Mouse (Mus musculus) kidney, adult 8-10 months (tissue): ENCODE measurements around the gene Slc16a10.

Experiments used
- DNase-seq, 2 experiments: peaks; one replicate each; pipeline ENCODE4 v3.0.0; 2022

The Slc16a10 gene

DNA sequence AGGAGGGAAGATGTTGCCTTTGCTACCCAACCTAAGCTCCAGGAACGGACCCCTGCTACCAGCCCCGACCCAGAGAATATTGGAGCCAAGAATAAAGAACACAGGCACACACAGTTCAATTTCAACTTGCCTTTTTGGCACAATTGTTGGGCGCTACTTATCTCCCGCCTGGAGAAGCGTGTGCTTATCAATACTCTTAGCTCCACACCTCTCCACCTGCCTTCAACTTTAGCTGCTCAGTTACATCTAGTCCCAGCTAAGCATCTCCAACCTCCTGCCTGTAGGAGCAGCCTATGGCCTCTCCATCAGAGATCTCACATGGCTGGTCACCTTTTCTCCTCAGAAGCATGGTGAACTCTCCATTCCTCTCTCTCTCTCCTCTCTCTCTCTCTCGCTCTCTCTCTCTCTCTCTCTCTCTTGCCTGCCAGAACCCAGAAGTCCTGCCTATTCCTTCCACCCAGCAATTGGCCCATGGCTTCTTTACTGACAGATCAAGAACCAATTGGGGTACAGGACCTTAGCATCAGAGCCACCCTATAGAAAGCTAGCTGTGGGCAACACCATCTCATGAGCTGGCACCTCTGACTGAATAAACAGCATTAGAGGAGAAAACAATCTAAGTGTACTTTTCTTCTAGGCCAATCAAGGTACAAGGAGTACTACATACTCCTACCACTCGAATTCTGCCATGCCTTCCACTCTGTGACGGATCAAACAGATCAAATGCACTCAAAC is 5.4 kb upstream of the Slc16a10 start:
- no peak for DNase-seq

DNA sequence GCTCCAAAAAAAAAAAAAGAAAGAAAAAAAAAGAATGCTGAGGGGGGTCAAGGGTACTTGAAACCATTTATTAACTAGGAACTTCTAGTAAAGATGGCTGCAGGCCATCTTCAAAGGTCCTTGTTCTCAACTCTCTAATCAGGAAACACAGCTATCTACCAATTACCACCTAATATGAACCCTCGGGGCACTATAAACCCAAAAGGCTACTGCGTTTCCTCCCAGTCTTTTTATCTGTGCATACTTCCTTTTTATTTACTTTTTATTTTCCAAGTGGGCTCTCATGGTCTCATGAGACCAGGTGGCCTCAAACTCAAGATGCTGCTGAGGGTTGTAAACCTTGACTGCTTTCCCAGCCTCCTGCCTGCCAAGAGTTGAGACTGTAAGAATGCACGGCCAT is 4.4 kb upstream of the Slc16a10 start:
- no peak for DNase-seq

DNA sequence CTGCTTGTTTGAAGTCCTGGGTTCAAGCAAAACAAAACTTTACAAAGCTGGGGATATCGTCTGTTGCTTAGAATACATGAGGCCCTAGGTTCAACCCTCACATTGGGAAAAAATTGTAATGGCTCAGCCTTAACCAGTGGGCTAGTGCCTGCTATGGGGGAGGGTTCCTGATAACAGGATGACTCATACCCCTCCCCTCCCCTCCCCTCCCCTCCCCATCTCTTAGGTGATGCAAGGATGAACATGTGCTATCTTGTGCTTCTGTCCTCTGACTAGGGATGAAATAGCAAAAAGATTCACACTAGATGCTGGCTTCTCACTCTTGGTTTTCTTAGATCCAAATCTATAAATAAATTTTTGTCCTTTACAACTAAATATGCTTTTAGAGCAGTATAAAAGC is 2.8 kb upstream of the Slc16a10 start:
- DNase-seq: no peak

DNA sequence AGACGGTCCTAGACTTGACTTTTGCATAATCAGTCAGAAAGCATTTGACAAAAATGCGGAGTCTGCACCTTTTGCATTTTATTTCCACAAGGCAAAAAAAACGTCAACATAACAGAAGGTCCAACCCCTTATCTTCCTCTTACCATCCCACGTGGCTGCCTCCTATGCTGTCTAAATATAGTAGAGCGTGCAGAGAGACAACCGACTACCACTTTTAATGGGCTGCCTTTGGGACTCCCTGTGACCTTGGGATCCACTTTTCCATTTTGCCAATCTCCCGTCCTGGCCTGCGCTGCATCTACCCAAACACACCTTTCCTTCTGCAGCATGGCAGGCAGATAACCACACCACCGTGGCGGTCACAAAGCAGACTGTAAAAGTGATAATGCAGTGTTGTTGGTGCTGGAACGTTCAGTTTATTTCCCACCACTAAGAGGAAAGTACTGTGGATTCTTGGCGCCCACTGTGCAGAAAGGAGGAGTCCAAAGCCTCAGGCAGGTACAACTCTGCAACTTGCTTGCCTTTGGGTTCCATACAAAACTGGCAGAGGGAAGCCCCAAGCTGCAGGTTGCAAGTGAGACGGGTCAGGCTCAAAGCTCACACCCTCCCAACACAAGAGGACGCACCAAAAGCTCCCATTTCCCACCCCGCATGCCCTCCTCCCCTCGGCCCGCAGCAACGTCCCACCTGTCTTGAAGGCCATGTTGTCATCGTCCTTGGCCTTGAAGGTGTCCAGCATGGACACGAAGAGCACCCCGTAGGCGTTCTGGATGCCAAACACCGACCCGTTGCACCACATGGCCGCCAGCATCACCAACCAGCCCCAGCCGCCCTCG is 824 bp downstream of the Slc16a10 start:
- no peak for DNase-seq

DNA sequence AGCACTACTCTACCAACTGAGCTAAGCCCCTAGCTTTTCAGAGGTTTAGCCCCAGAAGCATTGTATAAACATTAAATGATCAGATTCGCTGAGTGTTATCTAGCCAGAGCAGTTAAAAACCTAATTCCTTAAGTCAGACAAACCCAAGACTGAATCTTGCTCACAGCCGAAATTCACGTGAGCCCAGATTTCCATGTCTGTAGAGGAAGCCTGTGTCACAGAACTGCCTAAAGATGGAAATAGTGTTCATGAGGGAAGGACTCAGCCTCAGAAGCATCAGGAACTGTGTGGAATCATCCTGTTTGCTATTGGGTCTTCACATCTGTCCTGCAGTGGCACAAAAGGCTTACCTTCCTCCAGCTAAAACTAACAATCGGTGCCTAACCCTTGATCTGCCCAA is 2.4 kb downstream of the Slc16a10 start:
- DNase-seq: no peak

DNA sequence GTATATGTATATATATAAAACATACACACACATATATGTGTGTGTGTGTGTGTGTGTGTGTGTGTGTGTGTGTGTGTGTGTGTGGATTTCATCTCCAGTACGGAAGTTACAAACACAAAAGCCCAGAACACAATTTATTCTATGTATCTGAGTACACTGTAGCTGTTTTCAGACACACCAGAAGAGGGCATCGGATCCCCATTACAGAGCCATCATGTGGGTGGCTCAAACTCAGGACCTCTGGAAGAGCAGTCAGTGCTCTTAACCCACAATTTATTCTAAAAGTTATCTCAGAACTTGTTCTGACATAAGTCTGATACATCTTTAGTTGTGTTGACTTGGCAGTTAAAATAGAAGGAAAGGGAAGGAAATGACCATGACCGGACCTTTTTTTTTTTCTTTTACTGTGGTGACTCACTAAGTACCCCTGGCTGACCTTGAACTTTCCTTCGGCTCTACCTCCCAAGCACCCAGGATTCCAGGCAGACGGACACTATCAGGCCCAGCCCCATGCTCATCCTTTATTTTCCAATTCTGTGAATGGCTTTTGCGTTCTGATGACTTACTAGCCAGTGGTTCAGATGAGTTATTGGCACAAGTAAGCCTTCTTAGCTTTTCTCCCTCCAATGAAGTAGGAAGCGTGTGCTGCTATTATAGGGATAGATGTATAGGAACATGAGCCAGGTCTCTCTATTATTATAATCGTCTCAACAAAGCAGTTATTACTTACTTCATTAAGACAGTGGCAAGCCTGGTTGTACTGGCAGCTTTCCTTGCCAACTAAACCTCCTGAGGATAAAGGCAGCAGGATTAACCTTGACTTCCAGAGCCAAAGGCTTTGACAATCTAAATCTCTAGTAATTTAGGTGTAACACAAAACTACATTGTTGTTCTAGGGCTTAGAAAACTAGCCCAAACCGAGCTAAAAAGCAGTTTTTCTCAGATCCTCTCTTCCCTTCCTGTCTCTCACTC is 6.0 kb downstream of the Slc16a10 start:
- DNase-seq: no peak

DNA sequence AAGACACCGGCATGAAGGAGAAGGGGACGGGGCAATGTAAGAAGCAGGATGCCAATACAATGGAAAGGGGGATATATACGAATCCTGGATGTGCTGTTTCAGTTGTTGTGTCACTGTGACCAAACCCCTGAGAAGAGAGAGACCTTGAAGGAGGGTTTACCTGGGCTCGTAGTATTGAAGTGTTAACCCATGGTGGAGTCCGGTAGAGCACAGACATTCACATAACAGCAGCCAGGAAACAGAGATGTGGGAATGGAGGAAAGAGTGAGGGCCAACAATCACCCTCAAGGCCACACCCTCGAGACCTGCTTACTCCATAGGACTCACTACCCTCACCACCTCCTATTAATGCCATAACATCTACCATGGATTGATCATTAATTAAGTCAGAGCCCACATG is 7.2 kb downstream of the Slc16a10 start:
- no peak for DNase-seq

DNA sequence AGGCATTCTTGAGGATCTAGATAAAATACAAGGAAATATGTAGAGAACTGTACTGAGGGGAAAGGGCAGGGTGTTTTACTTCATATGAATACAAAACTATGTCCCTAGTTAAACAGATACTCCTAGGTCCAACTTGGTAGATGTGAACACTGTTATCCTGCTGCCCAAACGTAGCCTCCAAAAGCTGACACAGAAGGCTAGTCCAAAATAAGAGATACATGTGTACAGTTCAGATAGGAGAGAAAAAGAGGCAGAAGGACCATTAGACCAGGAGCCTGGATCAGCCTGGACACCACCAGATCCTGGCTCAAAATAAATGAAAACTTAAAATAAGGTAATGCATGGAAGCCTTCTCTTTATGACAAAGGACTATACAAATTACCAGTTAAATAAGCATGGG is 8.4 kb downstream of the Slc16a10 start:
- DNase-seq: no peak

DNA sequence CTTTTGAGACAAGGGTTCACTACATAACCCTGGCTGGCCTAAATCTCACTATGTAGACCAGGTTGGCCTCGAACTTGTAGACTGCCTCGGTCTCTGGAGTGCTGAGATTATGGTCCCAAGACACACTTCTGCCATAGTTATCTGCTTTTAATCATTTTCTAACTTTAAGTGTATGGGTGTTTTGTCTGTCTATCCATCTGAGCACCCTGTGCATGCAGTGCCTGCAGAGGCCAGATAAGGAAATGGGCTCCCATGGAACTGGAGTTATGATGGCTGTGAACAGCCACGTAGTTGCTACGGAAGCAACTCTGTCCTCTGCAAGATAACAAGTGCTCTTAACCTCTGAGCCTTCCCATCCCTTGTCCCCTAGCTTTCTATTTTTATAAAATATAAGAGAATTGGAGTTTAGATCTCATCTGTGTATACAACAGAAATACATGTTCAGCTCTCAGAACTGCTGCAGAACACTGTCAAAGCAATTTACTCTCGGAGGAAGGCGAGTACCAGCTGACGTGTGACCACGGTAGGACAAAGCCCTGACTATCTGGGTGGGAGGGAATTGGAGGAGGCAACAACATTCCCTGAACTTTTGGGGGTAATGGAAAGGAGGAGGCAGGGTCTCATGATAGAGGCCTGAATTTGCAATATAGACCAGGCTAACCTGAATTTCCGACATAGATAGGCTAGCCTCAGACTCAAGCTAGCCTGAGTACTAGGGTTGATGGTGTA is 10.2 kb downstream of the Slc16a10 start:
- DNase-seq: no peak

DNA sequence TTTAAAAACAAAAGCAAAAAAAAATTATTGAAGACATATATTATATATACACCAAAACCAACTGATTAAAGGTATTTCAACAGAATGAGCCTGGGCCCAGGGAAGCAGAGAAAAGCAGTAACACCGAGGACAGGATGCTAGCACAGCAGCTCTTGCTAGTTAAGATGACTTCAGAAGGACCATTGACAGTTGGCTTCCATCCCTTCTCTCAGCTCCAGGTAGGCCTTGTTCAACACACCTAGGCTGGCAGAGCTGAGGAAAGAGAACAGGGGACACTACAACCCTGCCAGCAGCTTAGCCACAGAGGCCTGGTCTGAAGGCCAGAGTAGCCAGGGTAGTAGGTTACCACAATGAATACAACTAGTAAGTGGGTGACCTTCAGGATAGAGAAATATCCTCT is 11.9 kb downstream of the Slc16a10 start:
- DNase-seq: no peak

DNA sequence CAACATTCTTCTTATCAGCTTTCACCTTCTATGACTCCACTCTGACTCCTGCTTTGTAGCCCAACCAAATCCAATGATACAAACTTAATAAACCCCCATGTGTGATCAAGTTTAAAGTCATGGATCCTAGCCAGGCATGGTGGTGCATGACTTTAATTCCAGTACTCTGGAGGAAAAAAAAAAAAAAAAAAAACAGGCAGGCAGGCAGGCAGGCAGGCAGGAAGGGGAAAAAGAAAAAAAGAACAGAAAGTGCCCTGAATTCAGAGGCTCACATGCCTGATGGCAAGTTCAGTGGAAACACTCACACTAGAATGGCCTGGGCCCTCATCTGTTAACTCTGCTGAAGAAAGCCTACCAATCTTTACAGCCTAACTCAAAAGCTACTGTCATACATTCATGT is 12.9 kb downstream of the Slc16a10 start:
- DNase-seq: no peak

DNA sequence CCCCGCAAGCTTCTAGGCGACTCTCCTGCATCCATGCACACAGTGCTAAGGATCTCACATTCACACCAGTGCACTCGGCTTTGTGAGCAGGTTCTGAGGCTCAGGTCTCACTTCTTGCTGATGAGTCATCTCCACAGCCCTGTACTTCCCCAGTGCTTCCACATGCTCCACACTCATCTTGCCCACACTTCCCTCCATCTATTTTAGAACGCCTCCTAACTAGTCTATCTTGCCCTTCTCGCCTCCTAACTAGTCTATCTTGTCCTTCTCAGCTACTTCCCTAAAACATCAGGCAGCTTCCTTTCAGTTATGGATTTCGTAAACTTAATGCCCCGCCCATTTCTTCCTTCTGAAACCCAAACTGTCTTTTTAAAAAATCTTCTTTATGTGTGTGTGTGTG is 13.6 kb downstream of the Slc16a10 start:
- no peak for DNase-seq

DNA sequence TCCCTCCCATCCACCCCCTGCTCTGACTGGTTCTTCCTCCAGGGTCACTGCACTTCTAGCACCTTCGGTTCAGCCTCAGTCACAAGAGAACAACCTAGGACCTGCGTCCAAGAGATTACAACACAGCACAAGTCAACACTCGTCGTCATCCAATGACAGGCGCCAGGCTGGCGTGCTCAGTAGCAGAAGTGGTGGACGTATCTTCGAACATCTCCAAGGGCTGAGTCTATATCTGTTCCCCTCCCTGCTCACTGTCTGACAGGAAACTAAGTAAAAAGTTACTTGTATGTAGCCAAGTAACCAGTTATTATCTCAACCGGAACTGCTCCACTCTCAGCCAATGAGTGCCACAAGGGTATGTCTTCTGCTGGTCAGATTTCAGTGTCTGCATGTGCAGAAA is 16.9 kb downstream of the Slc16a10 start:
- no peak for DNase-seq

DNA sequence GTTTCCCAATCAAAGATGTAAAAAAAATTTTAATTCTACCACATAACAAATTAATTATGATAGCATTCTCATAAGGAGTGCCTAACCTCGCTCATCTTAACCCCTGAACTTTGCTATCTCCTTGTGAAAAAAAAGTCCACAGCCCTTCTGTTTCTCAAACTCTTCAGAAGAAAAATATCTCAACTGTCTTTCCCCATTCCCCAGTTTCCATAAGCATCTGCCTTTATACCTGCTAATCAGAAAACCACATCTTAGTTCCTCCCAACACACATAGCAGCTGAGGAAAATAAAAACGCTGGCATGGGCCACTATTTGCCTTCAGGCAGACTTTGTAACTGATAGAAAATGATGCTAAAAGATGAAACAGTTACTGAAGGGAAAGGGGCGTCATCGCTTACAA is 17.5 kb downstream of the Slc16a10 start:
- no peak for DNase-seq

DNA sequence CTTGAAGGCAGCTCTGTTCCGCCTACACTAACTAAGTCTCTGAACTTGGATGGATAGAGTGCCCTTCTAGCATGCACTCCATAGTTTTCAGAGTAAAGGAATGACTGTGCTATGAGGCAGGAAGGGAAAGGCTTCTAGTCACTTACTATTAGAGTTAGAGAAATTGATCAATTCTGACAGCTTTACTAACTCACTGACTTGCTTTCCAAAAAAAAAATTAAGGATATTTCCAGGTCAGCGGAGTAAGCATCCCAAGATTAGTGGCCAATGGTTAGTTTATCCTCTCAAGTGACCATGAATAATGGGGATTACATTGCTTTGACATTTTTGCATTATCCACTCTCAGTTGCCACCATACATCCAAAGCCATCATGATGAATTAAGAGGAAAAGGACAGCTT is 18.0 kb downstream of the Slc16a10 start:
- no peak for DNase-seq

DNA sequence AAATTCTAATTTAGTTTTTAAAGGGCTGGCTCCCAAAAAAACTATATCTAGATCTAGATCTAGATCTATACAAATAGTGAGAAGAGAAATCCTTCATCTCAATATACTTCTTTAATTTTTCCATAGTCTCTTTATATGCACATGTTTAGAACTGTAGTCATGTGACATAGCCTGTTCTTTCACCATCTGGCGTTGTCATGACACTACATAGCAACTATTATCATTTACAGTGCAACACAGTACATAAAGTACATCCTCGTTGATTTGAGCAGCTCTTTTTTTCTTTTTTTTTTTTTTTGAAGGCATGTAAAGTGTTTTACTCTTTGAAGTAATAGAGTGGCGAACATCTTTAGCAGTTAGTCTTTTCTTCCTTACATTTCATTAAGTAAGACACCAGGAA is 22.6 kb downstream of the Slc16a10 start:
- no peak for DNase-seq

DNA sequence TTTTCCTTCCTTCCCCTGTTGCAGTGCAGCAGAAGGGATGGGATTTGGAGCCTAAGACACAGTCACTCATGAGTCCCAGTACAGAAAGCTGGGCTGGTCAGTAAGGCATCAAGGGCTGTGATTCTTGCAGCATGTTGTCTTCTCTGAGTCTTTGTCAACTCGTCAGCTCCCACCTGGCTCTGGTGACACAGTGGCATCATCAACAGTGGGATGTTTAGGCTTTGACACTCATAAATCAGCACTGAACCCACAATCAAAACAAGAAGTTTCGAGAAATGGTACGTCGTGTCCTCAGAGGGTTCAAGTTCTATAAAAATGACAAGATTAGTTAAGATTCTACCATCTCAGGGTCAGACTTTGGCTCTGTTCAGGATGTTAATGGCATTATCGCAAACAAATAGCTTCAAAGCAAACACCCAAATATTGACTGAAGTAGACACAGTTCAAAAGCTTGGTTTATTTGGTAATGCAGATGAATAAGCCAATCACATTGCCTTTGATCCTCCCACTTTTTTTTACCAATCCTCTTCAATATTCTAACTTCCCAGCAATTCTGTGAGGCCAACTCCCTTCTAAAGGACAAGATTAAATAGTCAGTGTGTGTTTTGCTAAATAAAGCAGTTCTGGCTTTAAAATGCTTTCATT is 23.2 kb downstream of the Slc16a10 start:
- no peak for DNase-seq

DNA sequence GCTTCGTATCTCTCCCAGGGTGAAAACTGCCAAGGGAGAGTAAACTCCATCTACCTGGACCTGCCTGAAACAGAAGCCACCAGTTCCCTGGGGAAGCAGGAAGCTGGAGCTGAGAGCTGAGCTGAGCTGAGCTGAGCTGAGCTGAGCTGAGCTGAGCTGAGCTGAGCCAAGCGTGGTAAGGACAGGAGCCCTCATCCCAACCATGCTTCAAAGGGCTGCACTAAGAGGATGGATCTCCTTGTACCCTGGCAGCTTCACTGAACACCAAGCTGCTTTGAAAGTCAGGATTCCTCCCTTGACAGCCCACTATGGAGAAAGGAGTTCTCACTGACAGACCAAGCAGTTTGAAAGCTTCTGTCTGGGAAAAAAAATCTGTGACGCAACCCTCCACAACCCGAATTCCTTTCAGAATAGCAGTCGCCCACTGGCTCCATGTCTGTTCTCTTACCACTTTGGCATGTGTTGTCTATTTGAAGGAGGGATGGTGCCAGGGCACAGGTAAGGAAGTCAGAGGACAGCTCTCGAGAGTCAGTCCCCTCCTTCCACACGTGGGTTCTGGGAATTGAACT is 28.5 kb downstream of the Slc16a10 start:
- DNase-seq: no peak

DNA sequence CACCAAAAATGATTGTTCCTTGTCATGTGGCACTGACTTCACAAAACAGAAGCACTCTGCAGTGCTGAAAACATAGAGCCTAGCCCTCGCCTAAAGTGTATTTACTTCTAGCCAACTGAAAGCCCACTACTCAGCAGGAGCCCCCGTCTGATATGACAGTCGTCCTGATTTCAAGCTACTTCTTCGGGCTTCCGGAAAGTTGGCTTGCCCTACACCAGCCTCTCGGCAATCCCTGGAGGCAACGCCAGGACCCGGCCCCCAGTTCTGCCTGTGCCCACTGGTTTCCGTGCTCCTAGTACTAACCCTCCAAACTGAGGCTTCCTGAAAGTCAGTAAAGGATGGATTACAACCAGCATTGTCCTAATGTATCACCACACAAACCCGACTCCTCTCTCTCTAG is 29.8 kb downstream of the Slc16a10 start:
- DNase-seq: no peak

DNA sequence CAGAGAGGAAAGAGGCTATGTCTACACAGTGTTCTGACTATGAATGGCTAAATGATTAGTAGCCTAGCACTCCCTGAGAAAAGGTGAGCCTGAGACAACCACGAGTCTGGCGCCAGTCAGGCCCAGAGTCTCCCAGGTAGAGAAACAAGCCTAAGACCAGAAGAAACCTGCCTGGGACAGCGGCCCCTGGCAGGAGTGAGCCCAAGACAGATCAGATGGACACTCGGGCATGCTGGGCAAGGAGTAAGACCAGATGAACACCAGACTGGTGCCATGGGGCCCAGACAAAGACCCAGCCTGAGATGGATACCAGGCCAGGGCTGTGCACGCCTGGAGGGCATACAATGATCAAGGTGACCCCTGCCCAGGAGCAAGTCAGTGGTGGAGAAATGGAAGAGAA is 32.5 kb downstream of the Slc16a10 start:
- DNase-seq: no peak

DNA sequence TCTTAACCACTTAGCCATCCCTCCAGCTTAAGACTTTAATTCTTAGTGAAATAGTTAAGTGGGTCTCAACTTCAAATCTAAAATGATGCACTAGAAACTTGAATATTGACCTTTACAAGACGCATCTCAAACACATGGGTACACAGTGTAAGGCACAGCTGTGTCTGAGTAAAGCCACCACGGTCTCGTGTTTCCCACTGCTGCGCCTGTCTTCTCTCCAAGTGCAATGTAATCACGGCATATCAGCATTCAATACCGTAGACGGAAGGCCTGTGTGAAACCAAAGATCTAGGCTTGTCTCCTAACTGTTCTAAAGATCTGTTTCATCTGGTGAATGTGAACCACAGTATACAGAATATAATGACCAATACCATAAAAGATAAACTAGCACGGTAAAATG is 33.1 kb downstream of the Slc16a10 start:
- no peak for DNase-seq

DNA sequence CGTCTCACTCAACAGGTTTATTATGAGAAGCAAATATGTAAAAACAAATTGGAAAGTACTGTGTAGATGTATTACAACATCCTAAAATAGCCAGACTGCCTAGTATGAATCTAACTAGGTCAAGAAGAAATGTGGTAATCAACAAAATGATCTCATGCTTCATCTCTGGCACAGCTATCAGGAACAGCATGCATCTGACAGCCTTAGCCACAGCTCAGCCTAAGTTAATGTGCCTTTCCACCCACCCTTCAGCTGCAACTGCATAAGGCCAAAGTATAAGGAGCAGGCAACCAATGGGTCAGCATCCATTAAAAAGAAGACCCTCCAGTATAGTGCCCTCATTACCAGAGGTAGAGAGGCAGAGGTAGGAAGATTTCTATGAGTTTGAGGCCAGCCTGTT is 34.1 kb downstream of the Slc16a10 start:
- DNase-seq: no peak
